Mouse (Mus musculus): Measurements from ENCODE around the gene Slc16a6.

Slc16a6 gene

GRCm38 (mm10) chr11:109445438-109446035 lies 27.9 kb downstream of the Slc16a6 start:
- no peak for DNase-seq (ENCODE audit: low spot score in 2 of 2)

GRCm38 (mm10) chr11:109444600-109444999 lies 28.8 kb downstream of the Slc16a6 start:
- no peak for DNase-seq (ENCODE audit: low spot score in 2 of 2)

- DNase-seq (ENCODE audit: low spot score in 2 of 2) = no peak
These were observed 29.7 kb downstream of the Slc16a6 start for GRCm38 (mm10) chr11:109443468-109444263.

- no peak for DNase-seq (ENCODE audit: low spot score in 2 of 2)
These were observed 31.1 kb downstream of the Slc16a6 start for GRCm38 (mm10) chr11:109442166-109442730.

GRCm38 (mm10) chr11:109441119-109441518 lies 32.3 kb downstream of the Slc16a6 start:
- DNase-seq (ENCODE audit: low spot score in 2 of 2) = no peak

GRCm38 (mm10) chr11:109440641-109441040 lies 32.8 kb downstream of the Slc16a6 start:
- DNase-seq (ENCODE audit: low spot score in 2 of 2) = no peak

- peak; percentile 69 to 78 for DNase-seq (ENCODE audit: low spot score in 2 of 2)
These were observed 33.5 kb downstream of the Slc16a6 start for GRCm38 (mm10) chr11:109439829-109440340.

- DNase-seq (ENCODE audit: low spot score in 2 of 2) = no peak
These were observed 34.2 kb downstream of the Slc16a6 start for GRCm38 (mm10) chr11:109439209-109439608.

GRCm38 (mm10) chr11:109436889-109437288 lies 36.5 kb downstream of the Slc16a6 start:
- no peak for DNase-seq (ENCODE audit: low spot score in 2 of 2)

- DNase-seq (ENCODE audit: low spot score in 2 of 2) = no peak
These were observed 39.1 kb downstream of the Slc16a6 start for GRCm38 (mm10) chr11:109434233-109434798.

GRCm38 (mm10) chr11:109427353-109427752 lies 46.0 kb downstream of the Slc16a6 start:
- DNase-seq (ENCODE audit: low spot score in 2 of 2) = no peak

- no peak for DNase-seq (ENCODE audit: low spot score in 2 of 2)
These were observed 47.2 kb downstream of the Slc16a6 start for GRCm38 (mm10) chr11:109426272-109426586.

- peak; percentile 99 for DNase-seq (ENCODE audit: low spot score in 2 of 2)
These were observed 47.8 kb downstream of the Slc16a6 start, which contains the start of gene Amz2 for GRCm38 (mm10) chr11:109425392-109426271. TSS of gene Amz2 (plus strand) at chr11:109425946.

- no peak for DNase-seq (ENCODE audit: low spot score in 2 of 2)
These were observed 50.1 kb downstream of the Slc16a6 start for GRCm38 (mm10) chr11:109423294-109423693.

GRCm38 (mm10) chr11:109422263-109422662 lies 51.1 kb downstream of the Slc16a6 start:
- no peak for DNase-seq (ENCODE audit: low spot score in 2 of 2)

GRCm38 (mm10) chr11:109421205-109421604 lies 52.2 kb downstream of the Slc16a6 start:
- DNase-seq (ENCODE audit: low spot score in 2 of 2) = no peak

GRCm38 (mm10) chr11:109420567-109420962 lies 52.8 kb downstream of the Slc16a6 start:
- DNase-seq (ENCODE audit: low spot score in 2 of 2) = no peak

- no peak for DNase-seq (ENCODE audit: low spot score in 2 of 2)
These were observed 53.3 kb downstream of the Slc16a6 start for GRCm38 (mm10) chr11:109419961-109420566.

GRCm38 (mm10) chr11:109419461-109419860 lies 53.9 kb downstream of the Slc16a6 start:
- no peak for DNase-seq (ENCODE audit: low spot score in 2 of 2)

GRCm38 (mm10) chr11:109417472-109418040 lies 55.8 kb downstream of the Slc16a6 start:
- no peak for DNase-seq (ENCODE audit: low spot score in 2 of 2)
